Comparison of ENCODE assay signal across 8 mouse cellular contexts in the genomic region with DNA sequence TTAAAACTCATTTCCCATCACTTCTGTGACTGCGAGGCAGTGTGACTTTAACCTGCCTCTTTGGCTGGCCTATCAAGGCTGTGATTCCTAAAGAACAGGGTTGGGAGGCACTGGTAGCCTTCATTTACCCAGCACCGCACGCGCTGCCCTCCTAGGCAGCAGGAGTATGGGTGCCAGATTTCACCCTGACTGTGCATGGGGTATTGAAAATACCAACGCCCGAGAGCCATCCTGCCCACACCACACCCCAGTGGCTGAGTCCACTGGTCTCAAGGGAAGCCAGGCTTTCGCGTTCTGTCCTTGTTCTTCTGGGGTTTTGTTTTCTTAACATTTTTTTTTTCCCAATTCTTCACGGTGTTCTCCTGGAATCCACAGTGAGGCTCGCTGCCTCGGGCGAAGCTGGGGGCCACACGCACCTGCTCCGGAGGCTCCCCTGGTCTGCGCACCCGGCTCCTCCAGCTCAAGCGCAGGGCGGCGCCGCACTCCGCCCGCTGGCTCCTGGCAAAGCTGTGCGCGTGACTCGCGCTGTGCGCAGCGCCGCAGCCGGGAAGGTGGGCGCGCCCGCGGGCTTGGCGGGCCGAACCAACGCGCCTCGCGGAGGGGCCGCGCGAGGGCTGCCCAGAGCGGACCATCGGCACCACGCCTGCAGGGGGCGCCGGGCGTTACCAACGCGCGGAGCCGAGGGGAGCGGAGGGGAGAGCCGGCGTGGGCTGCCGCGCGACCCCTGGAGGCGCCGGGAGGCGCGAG. TPM values are rescaled to one million over a fixed set of nuclear protein-coding genes. Genes with fewer than 3 reads are reported as not detected.
DNase-seq lines count a peak whose midpoint lies in the region; ATAC-seq and TF ChIP-seq lines count a peak whose summit lies in the region.

TSS of gene Rusc2 (plus strand) at position 572 of the 747 bp plus-strand sequence.

- peak within 1 kb of the TSS; percentile 82 for H3K9ac ChIP-seq in intestine, postnatal 0 days (ENCODE audit: low read depth, low read length)

- H3K4me2 ChIP-seq in intestine, postnatal 0 days (replicated peaks; ENCODE audit: low read depth): peak within 1 kb of the TSS; percentile 89

- H3K36me3 ChIP-seq in intestine, postnatal 0 days (ENCODE audit: control insufficient read depth, insufficient read depth): no peaks in the 10 kb centered on the region

- peak; percentile 85 for DNase-seq in adrenal gland, adult 8-10 months
- peak; percentile 78 for DNase-seq in embryo, embryonic 11.5 days (ENCODE audit: low read depth, low spot score)
- DNase-seq in gonadal fat pad, adult 2 months (ENCODE audit: low read depth): no peak
- DNase-seq in left cerebral cortex, postnatal 36 days (ENCODE audit: low spot score in 2 of 2): peak; percentile 95 to 98
- DNase-seq in mesoderm, embryonic 11.5 days (ENCODE audit: low read depth, low spot score): peak; percentile 92
- DNase-seq in right cerebral cortex, postnatal 36 days (ENCODE audit: low spot score in 2 of 2): peak; percentile 91
- no peak for DNase-seq in c-Kit-positive CD71-positive TER-119-positive erythroid progenitor cells, embryonic 14.5 days (ENCODE audit: low spot score)

- peak within 1 kb of the TSS; percentile 92 for H3K27ac ChIP-seq in intestine, postnatal 0 days (ENCODE audit: low read depth, low read length)

- ATAC-seq in intestine, postnatal 0 days: peak; percentile 88

- H3K9me3 ChIP-seq in intestine, postnatal 0 days (ENCODE audit: control insufficient read depth): no peaks in the 10 kb centered on the region

- H3K27me3 ChIP-seq in intestine, postnatal 0 days (replicated peaks; ENCODE audit: control insufficient read depth, insufficient read depth, low read length): no peaks in the 10 kb centered on the region

- H3K4me1 ChIP-seq in intestine, postnatal 0 days (replicated peaks; ENCODE audit: control insufficient read depth, insufficient read depth, low read length): no peaks in the 10 kb centered on the region; the same call in 1 of the 2 replicates

- TF ChIP-seq CTCF in intestine, postnatal 0 days (IDR thresholded peaks at IDR 0.05; ENCODE audit: low read depth): peak; percentile 82

- H3K4me3 ChIP-seq in intestine, postnatal 0 days (ENCODE audit: low read depth, low read length): peak within 1 kb of the TSS; percentile 76

- intact Hi-C loops in left cerebral cortex, postnatal 36 days (cut with DNase I): loop anchor here (1.0 to 5.0 kb wide), 3 partner anchors 38 to 339 kb away; partner anchors contain the start of gene Atp8b5

- WGBS in intestine, postnatal 0 days: 1% methylated on average over 58 of the region's 63 CpGs

RNA-seq across cellular contexts. Expression of gene Rusc2, which starts in this region (rescaled TPM):
- 10 to 100 TPM; 38.8 to 46.9 (median 43.2) TPM for total RNA-seq in adrenal gland, adult 8-10 months (2022)
- 14.5 and 16.1 TPM in 2 replicates for polyA plus RNA-seq in gonadal fat pad, adult 2 months (2012; rRNA removed)
- 11.9 and 12.1 TPM in 2 replicates for polyA plus RNA-seq in intestine, postnatal 0 days (2015; fragmentation: Nextera tagmentation; extraction: Ambion mirVana)
- 100 to 1,000 TPM; 135 TPM for total RNA-seq in left cerebral cortex, postnatal 36 days (2021)

Comparison
In these comparisons a context has a peak if more than half of its experiments do, and no peak if none do; other contexts are left out.
1. DNase-seq: peak in adrenal gland, adult 8-10 months (single experiment), embryo, embryonic 11.5 days (single experiment), left cerebral cortex, postnatal 36 days (2 of 2), mesoderm, embryonic 11.5 days (single experiment) and right cerebral cortex, postnatal 36 days (2 of 2); none in gonadal fat pad, adult 2 months (single experiment) and c-Kit-positive CD71-positive TER-119-positive erythroid progenitor cells, embryonic 14.5 days (single experiment).